Mouse (Mus musculus) embryonic stem cell, embryonic (primary cell): ENCODE measurements around the gene Fxr2.

Experiments used
- CTCF ChIA-PET, 4 experiments: fragments of 300-600 bp in 2 of 4; fragments of 350-600 bp in 2 of 4; sonication (Branson Sonifier 250); formaldehyde crosslinking; loops; one replicate each; lab custom pipeline; 2022; ENCODE audit warnings: inconsistent platforms in 2 of 4; lab: Charles Lee
- POLR2A ChIA-PET, 4 experiments: fragments of 300-600 bp in 2 of 4; fragments of 350-600 bp in 2 of 4; sonication (Branson Sonifier 250); formaldehyde crosslinking; loops; one replicate each; lab custom pipeline; 2022; ENCODE audit warnings: antibody characterized with exemption in 4 of 4, inconsistent platforms in 1 of 4; lab: Charles Lee

Fxr2 gene

GRCm38 (mm10) chr11:69692196-69692811, 59.5 kb downstream of the Fxr2 start:
- ChIA-PET CTCF (interaction anchor here in 1 of 4 experiments (0.6 to 1.2 kb wide), 3 partner anchors 12 to 24 kb away, joined by 3 to 4 read pairs (median 3); no protein-coding TSS in a partner anchor), POLR2A (interaction anchor here in 3 of 4 experiments (0.6 to 9.5 kb wide), 14 partner anchors 8 to 112 kb away, joined by 3 to 154 read pairs (median 6); partner anchors contain the start of genes Senp3 (in 2 of the 3), Sox15 (in 1 of the 3), Trp53 (in 1 of the 3) and Wrap53 (in 1 of the 3))

DNA sequence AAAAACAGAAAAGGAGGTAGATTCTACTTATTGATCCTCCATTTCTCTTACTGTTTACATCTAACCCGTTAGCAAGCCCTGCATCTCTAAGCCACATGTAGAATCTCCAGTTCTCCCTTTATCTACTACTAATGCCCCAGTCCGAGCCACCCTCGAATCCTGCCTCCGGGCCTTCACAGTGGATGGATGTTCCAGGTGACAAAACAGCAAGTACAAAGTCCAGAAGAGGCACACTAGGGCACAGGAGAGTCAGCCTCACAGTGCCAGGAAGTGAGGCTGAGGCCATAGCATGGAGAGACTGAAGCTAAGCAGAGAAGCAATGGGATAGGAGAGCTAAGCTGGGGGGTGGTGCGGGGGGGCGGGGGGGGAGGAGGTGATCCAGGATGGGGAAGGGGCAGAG, 60.1 kb downstream of the Fxr2 start:
- ChIA-PET CTCF (interaction anchor here in 3 of 4 experiments (0.5 to 1.3 kb wide), 5 partner anchors 11 to 38 kb away, joined by 3 to 4 read pairs (median 3); partner anchors contain the start of gene Sox15 (in 2 of the 3)), POLR2A (interaction anchor here in 3 of 4 experiments (0.6 to 9.5 kb wide), 22 partner anchors 8 to 299 kb away, joined by 3 to 154 read pairs (median 6); partner anchors contain the start of genes Senp3 (in 3 of the 3), Sox15 (in 2 of the 3) and Tnfsf13 (in 2 of the 3))

DNA sequence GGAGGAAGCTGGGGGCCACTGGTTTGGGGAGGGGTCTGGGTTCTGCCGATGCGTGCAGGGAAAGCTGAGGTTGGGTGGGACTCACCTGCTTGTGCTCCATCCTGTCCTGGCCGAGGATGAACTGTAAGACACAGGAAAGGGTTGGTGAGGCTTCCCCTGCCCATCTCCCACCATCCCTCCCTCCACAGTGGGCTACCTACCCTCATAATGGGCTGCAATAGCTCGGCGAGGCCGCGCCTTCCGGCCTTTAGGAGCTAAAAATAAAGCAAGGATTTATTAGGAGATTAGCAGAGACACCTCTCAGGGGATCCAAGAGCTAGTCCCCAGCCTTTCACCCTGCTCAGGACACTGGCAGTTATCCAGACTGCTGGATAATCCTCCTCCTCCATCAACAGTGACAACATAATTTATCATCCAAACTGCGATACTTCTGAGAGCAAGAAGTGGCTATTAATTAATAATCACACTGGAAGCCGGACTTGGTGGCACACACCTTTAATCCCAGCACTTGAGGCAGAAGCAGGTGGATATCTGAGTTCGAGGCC, 60.7 kb downstream of the Fxr2 start:
- CTCF ChIA-PET = interaction anchor here in 3 of 4 experiments (0.5 to 1.4 kb wide), 7 partner anchors 8 to 257 kb away, joined by 3 to 5 read pairs (median 4); partner anchors contain the start of genes Sox15 (in 2 of the 3) and Tnfsf13 (in 1 of the 3)

GRCm38 (mm10) chr11:69695046-69695360, 62.2 kb downstream of the Fxr2 start:
- ChIA-PET POLR2A (interaction anchor here in 2 of 4 experiments (0.8 to 9.5 kb wide), 11 partner anchors 8 to 29 kb away, joined by 3 to 154 read pairs (median 7); partner anchors contain the start of genes Senp3 (in 2 of the 2), Tnfsf13 (in 2 of the 2) and Cd68 (in 1 of the 2)), CTCF (interaction anchor here in 1 of 4 experiments (0.8 to 2.0 kb wide), 2 partner anchors 10 to 62 kb away, joined by 3 to 4 read pairs; partner anchors contain the start of genes Fxr2 and Tnfsf13)

More for the DNA sequence above, 60.7 kb downstream of the Fxr2 start:
- POLR2A ChIA-PET = interaction anchor here in 3 of 4 experiments (0.7 to 9.5 kb wide), 22 partner anchors 7 to 298 kb away, joined by 3 to 154 read pairs (median 4); partner anchors contain the start of genes Senp3 (in 2 of the 3), Sox15 (in 2 of the 3), Tnfsf13 (in 2 of the 3) and Cd68 (in 1 of the 3)

GRCm38 (mm10) chr11:69695361-69696181, 62.8 kb downstream of the Fxr2 start, which contains the start of the genes Tnfsf12 and Tnfsfm13:
Gene Tnfsf12, minus strand, starts transcription at chr11:69695849.
Gene Tnfsfm13, minus strand, starts transcription at chr11:69696098.
- POLR2A ChIA-PET = interaction anchor here in 3 of 4 experiments (0.6 to 9.5 kb wide), 15 partner anchors 9 to 74 kb away, joined by 3 to 154 read pairs (median 5); partner anchors contain the start of genes Senp3 (in 2 of the 3), Tnfsf13 (in 2 of the 3), Cd68 (in 1 of the 3) and Sat2 (in 1 of the 3)
- CTCF ChIA-PET = interaction anchor here in 1 of 4 experiments (0.8 to 2.0 kb wide), 3 partner anchors 11 to 63 kb away, joined by 3 to 4 read pairs (median 4); partner anchors contain the start of genes Fxr2 and Tnfsf13

DNA sequence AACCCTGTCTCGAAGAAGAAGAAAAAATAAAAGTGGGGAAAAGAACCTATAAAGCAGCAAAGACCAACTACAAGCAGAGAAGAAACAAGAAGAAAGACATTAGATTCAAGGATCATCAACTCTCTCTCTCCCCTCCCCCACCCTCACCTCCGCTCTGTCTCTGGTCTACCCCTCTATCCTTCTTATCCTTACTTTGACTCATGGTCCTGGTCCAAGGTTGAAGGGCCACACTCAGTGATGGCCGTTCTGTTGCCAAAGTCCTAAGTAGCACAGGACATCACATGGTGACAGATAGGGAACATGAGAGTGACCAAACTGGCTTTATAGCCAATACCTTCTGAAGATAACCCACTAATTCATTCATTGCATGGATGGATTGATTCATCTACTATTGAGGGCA, 64.6 kb downstream of the Fxr2 start:
- POLR2A ChIA-PET = interaction anchor here in 3 of 4 experiments (3.9 to 24.5 kb wide), 5 partner anchors 12 to 19 kb away, joined by 14 to 672 read pairs (median 132); partner anchors contain the start of genes Senp3 (in 2 of the 3), Eif4a1 (in 1 of the 3) and Tnfsf13 (in 1 of the 3)
- CTCF ChIA-PET = no interaction called here

DNA sequence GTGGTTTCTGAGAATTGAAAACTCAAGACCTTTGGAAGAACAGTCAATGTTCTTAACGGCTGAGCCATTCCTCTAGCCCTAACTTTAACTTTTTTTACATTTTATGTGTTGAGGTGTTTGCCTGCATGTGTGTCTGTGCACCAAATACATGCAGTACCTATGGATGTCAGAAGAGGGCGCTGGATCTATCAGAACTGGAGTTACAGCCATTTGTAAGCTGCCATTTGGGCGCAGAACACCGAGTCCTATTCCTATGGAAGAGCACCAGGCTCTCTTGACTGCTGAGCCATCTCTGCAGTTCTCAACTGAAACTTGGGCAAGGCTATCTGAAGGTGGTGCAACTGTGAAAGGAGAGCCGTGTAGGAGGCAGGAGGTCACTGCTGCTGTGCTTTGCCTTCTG, 65.8 kb downstream of the Fxr2 start:
- CTCF ChIA-PET = interaction anchor here in 3 of 4 experiments (0.5 to 3.9 kb wide), 19 partner anchors 9 to 253 kb away, joined by 3 to 16 read pairs (median 4); partner anchors contain the start of genes Senp3 (in 1 of the 3) and Sox15 (in 1 of the 3)
- POLR2A ChIA-PET = interaction anchor here in 3 of 4 experiments (0.6 to 24.5 kb wide), 26 partner anchors 8 to 604 kb away, joined by 3 to 672 read pairs (median 10); partner anchors contain the start of genes Senp3 (in 3 of the 3), Cd68 (in 2 of the 3), Mpdu1 (in 2 of the 3) and Sox15 (in 2 of the 3)

DNA sequence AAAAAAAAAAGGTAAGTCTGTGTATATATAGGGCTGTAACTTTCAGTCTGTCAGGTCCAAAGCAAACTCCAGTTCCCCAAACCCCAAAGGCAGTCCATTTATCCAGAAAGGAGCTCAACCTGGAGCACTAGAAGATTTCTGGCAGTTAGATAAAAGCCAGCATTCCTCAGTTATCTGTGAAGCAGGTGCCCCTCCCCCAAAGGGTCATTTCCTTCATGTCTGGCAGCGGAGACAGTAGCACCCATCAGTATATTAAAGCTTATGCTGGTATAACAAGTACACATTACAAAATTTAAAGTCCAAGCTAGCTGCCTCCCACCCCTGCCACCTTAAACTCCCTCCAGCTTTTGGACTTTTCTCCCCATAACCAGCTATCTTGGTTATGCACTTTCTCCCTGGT, 66.8 kb downstream of the Fxr2 start:
- ChIA-PET CTCF (interaction anchor here (0.6 to 3.9 kb wide), 20 partner anchors 9 to 288 kb away, joined by 3 to 16 read pairs (median 4); partner anchors contain the start of genes Sox15 (in 1 of the 4) and Tnfsf13 (in 1 of the 4)), POLR2A (interaction anchor here (0.6 to 24.5 kb wide), 43 partner anchors 7 to 826 kb away, joined by 3 to 672 read pairs (median 5); partner anchors contain the start of genes Senp3 (in 3 of the 4), Tnfsf13 (in 3 of the 4), Trp53 (in 3 of the 4) and Wrap53 (in 3 of the 4))

- CTCF ChIA-PET = interaction anchor here (0.6 to 1.3 kb wide), 6 partner anchors 10 to 435 kb away, joined by 3 to 9 read pairs (median 6); no protein-coding TSS in a partner anchor
- POLR2A ChIA-PET = interaction anchor here (0.5 to 24.5 kb wide), 26 partner anchors 7 to 584 kb away, joined by 3 to 672 read pairs (median 26); partner anchors contain the start of genes Tnfsf13 (in 3 of the 4), Trp53 (in 3 of the 4), Wrap53 (in 3 of the 4) and Cd68 (in 2 of the 4)
Observed at GRCm38 (mm10) chr11:69702886-69703285, 70.1 kb downstream of the Fxr2 start.
